Mouse (Mus musculus): ENCODE measurements at regions not wholly inside any gene's neighbourhood (a gene's known extent, or its start where the extent isn't known, plus 50 kb on each side); places are given as distances from the start of the nearest gene placed in this dataset.
A peak's percentile ranks its signal among the peaks of the same experiment; 100 is the strongest.

- no peak for DNase-seq
These were observed 154.0 kb upstream of the Tnc start for GRCm38 (mm10) chr4:64200808-64201190.

GRCm38 (mm10) chr4:64200151-64200807, 153.5 kb upstream of the Tnc start:
- peak in 1 of 2 experiments; percentile 5 for DNase-seq

- no peak for DNase-seq
These were observed 138.2 kb upstream of the Tnc start for GRCm38 (mm10) chr4:64184986-64185385.

GRCm38 (mm10) chr4:64175938-64176337, 129.1 kb upstream of the Tnc start:
- DNase-seq: no peak

GRCm38 (mm10) chr4:64171476-64171875, 124.7 kb upstream of the Tnc start:
- no peak for DNase-seq

- no peak for DNase-seq
These were observed 102.2 kb upstream of the Tnc start for GRCm38 (mm10) chr4:64148989-64149463.

- DNase-seq: no peak
These were observed 99.1 kb upstream of the Tnc start for GRCm38 (mm10) chr4:64145924-64146323.

GRCm38 (mm10) chr4:64142963-64143362, 96.1 kb upstream of the Tnc start:
- DNase-seq: no peak

- DNase-seq: no peak
These were observed 95.6 kb upstream of the Tnc start for GRCm38 (mm10) chr4:64142356-64142787.

GRCm38 (mm10) chr4:64139836-64140235, 93.0 kb upstream of the Tnc start:
- no peak for DNase-seq

- no peak for DNase-seq
These were observed 88.2 kb upstream of the Tnc start for GRCm38 (mm10) chr4:64135036-64135435.

GRCm38 (mm10) chr4:64129290-64129689, 82.5 kb upstream of the Tnc start:
- DNase-seq: no peak

- DNase-seq: no peak
These were observed 77.7 kb upstream of the Tnc start for GRCm38 (mm10) chr4:64124387-64125088.

GRCm38 (mm10) chr4:64123675-64124074, 76.9 kb upstream of the Tnc start:
- DNase-seq: no peak

GRCm38 (mm10) chr4:64098247-64098646, 51.4 kb upstream of the Tnc start:
- DNase-seq: no peak
